Mouse (Mus musculus) megakaryocyte progenitor cell, adult 5-6 weeks (primary cell): Measurements from ENCODE around the gene Bhlhe23. TPM values are rescaled to one million over a fixed set of nuclear protein-coding genes. Genes with fewer than 3 reads are reported as not detected.
A peak's percentile ranks its signal among the peaks of the same experiment; 100 is the strongest.

Source experiments
- ATAC-seq: replicated peaks from 2 replicates; pipeline ENCODE4 v1.8.0; 2016; ENCODE audit warnings: mild to moderate bottlenecking, moderate TSS enrichment, inconsistent platforms; ENCODE audit not compliant: poor library complexity
- total RNA-seq, 2 experiments: library from RNA; stranded (forward) in 1 of 2; stranded (reverse) in 1 of 2; fragments of 157-497, 149-512 nt in 1 of 2; fragments of 200-1000 nt in 1 of 2; gene quantifications; 2 replicates each; pipeline versions ENCODE4 v1.2.3 to v1.2.4; 2015 to 2017

The Bhlhe23 gene
- not detected in 2 replicates for total RNA-seq (2015)
- total RNA-seq (2017): not detected in 2 replicates

- no peak for ATAC-seq
These were observed at the start of gene Bhlhe23 for GRCm38 (mm10) chr2:180776793-180777192. Gene Bhlhe23 (minus strand): TSS chr2:180776900.

GRCm38 (mm10) chr2:180825147-180825941 is 48.6 kb upstream of the Bhlhe23 start:
- no peak for ATAC-seq

DNA sequence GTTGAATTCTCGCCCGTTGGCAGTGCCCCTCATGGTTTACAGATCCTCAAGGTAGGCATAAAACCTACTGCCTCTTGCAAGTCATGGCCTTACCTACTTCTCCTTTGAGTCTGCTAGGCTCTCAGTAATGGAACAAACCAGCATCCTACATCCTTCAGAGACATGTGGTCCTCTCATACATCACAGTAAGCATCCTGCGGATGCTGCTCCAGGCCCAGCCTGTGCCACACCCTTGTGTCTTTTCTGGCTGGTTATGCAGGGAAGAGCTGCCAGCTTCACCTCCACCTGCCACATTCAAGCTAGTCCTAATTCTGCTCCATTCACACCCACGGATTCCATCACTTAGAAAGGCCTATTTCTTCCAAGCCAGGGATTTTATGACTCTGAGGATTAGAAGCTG is 48.0 kb upstream of the Bhlhe23 start:
- no peak for ATAC-seq

DNA sequence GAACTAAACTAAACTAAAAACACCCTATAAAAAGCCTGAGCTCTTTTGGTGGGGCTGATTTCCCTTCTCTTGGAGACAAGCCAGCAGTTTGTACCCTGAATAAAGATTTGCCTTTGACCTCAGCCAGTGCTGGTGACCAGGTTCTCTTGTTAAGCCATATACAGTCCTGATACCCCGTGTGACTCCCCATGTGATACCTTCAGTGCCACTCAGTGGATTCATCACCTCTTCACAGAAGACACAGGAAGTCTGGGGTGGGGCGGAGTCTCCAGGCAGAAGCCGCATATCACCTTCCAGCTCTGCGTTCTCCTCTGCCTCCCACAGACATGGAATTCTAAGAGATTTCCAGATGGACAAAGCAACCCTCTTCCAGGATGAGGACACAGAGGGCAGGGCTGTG is 47.4 kb upstream of the Bhlhe23 start:
- no peak for ATAC-seq

- ATAC-seq: peak; percentile 73
These were observed 45.8 kb upstream of the Bhlhe23 start for GRCm38 (mm10) chr2:180822476-180822875.

- no peak for ATAC-seq
These were observed 42.8 kb upstream of the Bhlhe23 start for GRCm38 (mm10) chr2:180819504-180819903.

- no peak for ATAC-seq
These were observed 39.9 kb upstream of the Bhlhe23 start for GRCm38 (mm10) chr2:180816440-180817065.

- ATAC-seq: no peak
These were observed 37.4 kb upstream of the Bhlhe23 start for GRCm38 (mm10) chr2:180813982-180814568.

DNA sequence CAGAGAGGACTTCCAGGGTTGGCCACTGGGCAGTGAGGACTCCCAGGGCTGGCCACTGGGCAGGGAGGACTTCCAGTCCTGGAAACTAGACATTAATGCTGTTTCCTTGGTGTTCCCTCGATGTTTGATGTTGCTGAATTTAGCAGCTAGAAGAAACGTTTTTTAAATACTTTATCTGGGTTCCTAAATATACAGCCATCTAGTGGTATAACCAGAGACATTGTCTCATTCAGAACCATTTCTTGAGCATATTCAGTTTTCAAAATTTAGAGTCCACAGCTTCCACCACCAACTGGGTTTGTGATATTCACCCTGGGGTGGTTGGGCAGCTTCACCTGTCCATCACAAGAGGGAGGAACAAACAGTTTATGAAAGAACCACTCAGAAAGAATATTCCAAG is 34.3 kb upstream of the Bhlhe23 start:
- ATAC-seq: no peak

DNA sequence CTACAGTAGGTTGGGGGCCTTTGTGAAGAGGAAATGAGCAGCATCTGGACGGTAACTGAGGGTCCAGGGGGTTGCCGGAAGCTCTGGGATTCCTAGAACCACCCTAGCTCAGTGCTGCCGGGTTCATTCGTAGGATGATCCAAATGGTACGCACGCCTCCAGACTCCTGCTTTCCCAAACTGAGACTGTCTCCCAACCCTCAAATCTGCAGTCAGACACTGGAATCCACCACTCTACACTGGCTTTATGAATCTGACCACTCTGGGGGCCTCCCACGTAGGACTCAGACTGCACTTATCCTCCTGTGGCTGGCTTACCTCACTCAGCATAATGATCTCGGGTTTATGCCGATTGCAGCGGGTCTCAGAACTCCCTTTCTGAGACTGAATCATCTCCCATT is 32.8 kb upstream of the Bhlhe23 start:
- ATAC-seq: no peak

DNA sequence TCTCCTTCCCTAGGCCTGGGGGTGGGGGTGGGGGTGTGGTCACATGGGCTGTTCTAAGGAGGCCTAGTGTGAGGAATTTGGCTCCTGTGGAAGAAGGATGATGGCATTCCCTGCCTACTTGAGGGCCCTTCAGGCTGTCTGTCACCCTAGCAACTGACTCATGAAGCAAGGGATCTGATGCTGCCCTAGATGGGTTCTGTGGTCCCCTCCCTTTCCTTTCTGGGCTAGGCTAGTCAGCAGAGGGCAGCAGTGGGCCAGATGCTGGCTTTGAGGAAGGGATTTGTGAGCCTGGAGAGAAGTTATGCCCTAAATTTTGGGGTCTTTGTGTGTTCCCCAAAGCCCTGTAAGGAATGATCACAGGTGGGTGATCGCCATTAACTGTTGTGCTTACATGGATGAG is 29.3 kb upstream of the Bhlhe23 start:
- peak; percentile 39; the same call in 1 of the 2 replicates for ATAC-seq

GRCm38 (mm10) chr2:180796008-180796407 is 19.3 kb upstream of the Bhlhe23 start:
- ATAC-seq: no peak

DNA sequence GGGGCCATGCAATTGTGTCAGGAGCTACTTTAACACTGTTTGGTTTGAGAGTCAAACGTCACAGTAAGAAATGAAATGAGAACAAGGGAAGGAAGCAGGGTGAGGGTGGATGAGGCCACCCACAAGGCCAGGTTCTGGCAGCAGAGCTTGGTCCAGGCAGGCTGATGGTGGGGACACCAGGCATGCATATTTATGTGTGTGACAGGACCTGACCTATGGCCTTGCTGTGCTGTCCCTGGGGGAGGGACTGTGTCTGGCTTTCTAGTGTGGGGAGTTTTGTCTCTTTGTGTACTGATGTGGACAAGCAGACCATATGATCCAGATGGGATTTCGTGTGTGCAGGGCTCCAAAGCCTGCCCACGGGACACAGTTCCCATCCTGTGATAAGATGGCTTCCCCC is 18.9 kb upstream of the Bhlhe23 start:
- ATAC-seq: no peak

GRCm38 (mm10) chr2:180794422-180794821 is 17.7 kb upstream of the Bhlhe23 start:
- ATAC-seq: no peak

DNA sequence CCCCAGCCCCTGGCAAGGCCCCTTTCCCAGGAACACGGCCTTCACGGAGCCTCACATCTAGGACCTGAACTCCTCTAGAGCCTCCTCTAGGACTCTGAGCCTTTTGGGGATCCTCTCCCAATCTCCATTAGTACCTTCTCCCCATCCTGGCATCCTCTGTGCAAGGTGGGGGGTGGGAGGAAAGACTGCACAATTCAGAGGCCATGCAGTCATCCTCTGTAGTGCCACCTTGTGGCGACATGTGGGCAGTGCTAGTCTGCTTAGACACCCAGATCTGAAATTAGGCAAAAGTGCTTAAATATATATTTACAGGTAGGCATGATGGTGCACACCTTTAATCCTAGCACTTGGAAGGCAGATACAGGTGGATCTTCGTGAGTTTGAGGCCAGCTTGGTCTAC is 15.0 kb upstream of the Bhlhe23 start:
- peak; percentile 78 for ATAC-seq

GRCm38 (mm10) chr2:180788843-180789242 is 12.1 kb upstream of the Bhlhe23 start:
- no peak for ATAC-seq

- no peak for ATAC-seq
These were observed 11.7 kb upstream of the Bhlhe23 start for GRCm38 (mm10) chr2:180788386-180788785.

DNA sequence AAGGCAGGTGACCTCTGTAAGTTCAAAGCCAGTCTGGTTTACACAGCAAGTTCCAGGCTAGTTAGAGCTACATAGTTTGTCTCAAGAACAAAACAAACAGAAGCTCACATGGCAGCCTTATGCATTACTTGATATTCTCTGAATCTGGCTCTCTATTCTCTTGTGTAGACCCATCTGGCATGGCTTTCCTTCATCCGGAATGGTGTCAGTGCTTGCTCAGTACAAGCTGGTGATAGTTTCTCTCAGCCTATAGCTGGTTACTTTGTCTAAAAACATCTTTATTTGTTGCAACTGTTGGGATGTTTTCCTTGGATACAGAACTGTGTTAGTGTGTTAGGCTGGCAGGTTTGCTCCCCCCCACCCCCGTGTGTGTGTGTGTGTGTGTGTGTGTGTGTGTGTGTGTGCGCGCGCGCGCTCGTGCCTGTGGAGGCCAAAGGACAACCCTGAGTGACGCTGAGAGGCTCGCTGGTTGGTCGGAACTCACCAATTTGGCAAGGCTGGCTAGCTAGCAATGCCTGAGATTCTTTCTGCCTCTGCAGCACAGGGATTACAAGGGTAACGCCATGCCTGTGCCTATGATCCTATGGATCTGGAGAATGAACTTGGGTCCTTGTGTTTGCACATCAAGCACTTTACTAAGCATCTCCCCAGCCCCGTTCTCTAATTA is 11.0 kb upstream of the Bhlhe23 start:
- no peak for ATAC-seq

- peak; percentile 77 for ATAC-seq
These were observed 10.0 kb upstream of the Bhlhe23 start for GRCm38 (mm10) chr2:180786732-180787131.

DNA sequence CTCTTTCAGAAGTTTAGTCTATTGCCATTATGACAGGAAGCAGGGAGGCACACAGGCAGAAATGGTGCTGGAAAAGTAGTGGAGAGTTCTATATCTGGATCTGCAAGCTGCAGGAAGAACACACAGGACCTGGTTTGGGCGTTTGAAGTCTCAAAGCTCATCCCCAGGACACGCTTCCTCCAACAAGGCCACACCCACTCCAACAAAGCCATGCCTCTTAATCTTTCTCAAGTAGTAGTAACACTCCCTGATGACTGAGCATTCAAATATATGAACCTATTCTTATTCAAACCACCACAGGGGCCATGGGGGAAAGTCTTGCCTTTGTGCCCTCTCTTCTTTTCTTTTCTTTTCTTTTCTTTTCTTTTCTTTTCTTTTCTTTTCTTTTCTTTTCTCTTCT is 3.6 kb upstream of the Bhlhe23 start:
- ATAC-seq: no peak
